Mouse (Mus musculus) mouse trophoblast stem cell (cell line): ENCODE measurements at regions not wholly inside any gene's neighbourhood (a gene's known extent, or its start where the extent isn't known, plus 50 kb on each side); places are given as distances from the start of the nearest gene placed in this dataset.

Experiments used
- in situ Hi-C, 2 experiments: fragments of 300-500 bp; cut with MseI, MboI; formaldehyde crosslinking; loops; 2 replicates in 1 of 2; 3 replicates in 1 of 2; pipeline ENCODE4 v1.15.1; 2025

- in situ Hi-C loops = no loop called here
Measured at GRCm38 (mm10) chr6:148543047-148543446, 98.9 kb upstream of the Tmtc1 start.

GRCm38 (mm10) chr6:148541981-148542380 is 97.8 kb upstream of the Tmtc1 start:
- in situ Hi-C loops = no loop called here

GRCm38 (mm10) chr6:148539207-148539960 is 95.2 kb upstream of the Tmtc1 start:
- in situ Hi-C loops = no loop called here

GRCm38 (mm10) chr6:148534364-148534763 is 90.2 kb upstream of the Tmtc1 start:
- in situ Hi-C loops = no loop called here

- in situ Hi-C loops = no loop called here
Measured at GRCm38 (mm10) chr6:148531068-148531467, 86.9 kb upstream of the Tmtc1 start.

GRCm38 (mm10) chr6:148528611-148529010 is 84.4 kb upstream of the Tmtc1 start:
- in situ Hi-C loops = no loop called here

GRCm38 (mm10) chr6:148522893-148523292 is 78.7 kb upstream of the Tmtc1 start:
- in situ Hi-C loops = no loop called here

- in situ Hi-C loops = no loop called here
Measured at GRCm38 (mm10) chr6:148517536-148518245, 73.5 kb upstream of the Tmtc1 start.

GRCm38 (mm10) chr6:148516654-148517053 is 72.5 kb upstream of the Tmtc1 start:
- in situ Hi-C loops = no loop called here

GRCm38 (mm10) chr6:148515105-148515504 is 70.9 kb upstream of the Tmtc1 start:
- in situ Hi-C loops = no loop called here

- in situ Hi-C loops = no loop called here
Measured at GRCm38 (mm10) chr6:148514645-148515044, 70.5 kb upstream of the Tmtc1 start.

- in situ Hi-C loops = no loop called here
Measured at GRCm38 (mm10) chr6:148514124-148514523, 69.9 kb upstream of the Tmtc1 start.

- in situ Hi-C loops = no loop called here
Measured at GRCm38 (mm10) chr6:148513134-148513533, 68.9 kb upstream of the Tmtc1 start.

- in situ Hi-C loops = no loop called here
Measured at GRCm38 (mm10) chr6:148505325-148505724, 61.1 kb upstream of the Tmtc1 start.

- in situ Hi-C loops = no loop called here
Measured at GRCm38 (mm10) chr6:148500251-148501179, 56.3 kb upstream of the Tmtc1 start.
